Mouse (Mus musculus) bone marrow, adult 2 months (tissue): ENCODE results near the gene Hrh2.

Experiments used
- CTCF ChIP-seq: fragments of 200-500 bp; IDR thresholded peaks from 2 replicates; pipeline ENCODE4 v1.5.1; 2011; ENCODE audit warnings: low read length, control low read depth; ENCODE audit not compliant: control insufficient read depth, insufficient read depth
- POLR2A ChIP-seq: fragments of 200-500 bp; IDR thresholded peaks from 2 replicates; pipeline ENCODE4 v1.6.1; 2011; ENCODE audit warnings: low read depth, mild to moderate bottlenecking, control low read depth, low read length, borderline replicate concordance; ENCODE audit not compliant: control insufficient read depth

- TF ChIP-seq CTCF (no peak), POLR2A (no peak)
Measured at GRCm38 (mm10) chr13:54163363-54163762, 28.6 kb upstream of the Hrh2 start.
